Mouse (Mus musculus) cortical plate, adult 2 months (tissue): ENCODE results near the gene Slc8a1. TPM values are rescaled to one million over a fixed set of nuclear protein-coding genes. Genes with fewer than 3 reads are reported as not detected.

Source experiments
- H3K27ac ChIP-seq: fragments of 200-500 bp; 2 replicates; pipeline ENCODE4 v1.5.1; 2012; ENCODE audit warnings: low read length, control low read depth, inconsistent platforms; ENCODE audit not compliant: insufficient read depth
- H3K4me1 ChIP-seq: fragments of 200-500 bp; 2 replicates; pipeline ENCODE4 v1.6.1; 2011; ENCODE audit warnings: low read length; ENCODE audit not compliant: control insufficient read depth, insufficient read depth
- H3K4me3 ChIP-seq: fragments of 200-500 bp; 2 replicates; pipeline ENCODE4 v1.5.1; 2011; ENCODE audit warnings: mild to moderate bottlenecking, low read length, control low read depth; ENCODE audit not compliant: insufficient read depth
- CTCF ChIP-seq: fragments of 200-500 bp; IDR thresholded peaks from 2 replicates; pipeline ENCODE4 v1.5.1; 2011; ENCODE audit warnings: mild to moderate bottlenecking, control low read depth, low read length; ENCODE audit not compliant: insufficient read depth; ENCODE audit errors: extremely low read depth
- POLR2A ChIP-seq: fragments of 200-500 bp; IDR thresholded peaks from 2 replicates; pipeline ENCODE4 v1.6.1; 2011; ENCODE audit warnings: mild to moderate bottlenecking, low read length, control low read depth; ENCODE audit not compliant: insufficient read depth; ENCODE audit errors: extremely low read depth
- polyA plus RNA-seq: library from polyadenylated mRNA; depleted of rRNA; stranded (reverse); fragments of >200 nt; gene quantifications from 2 replicates; pipeline ENCODE4 v1.2.3, GENCODE M21; 2012; rRNA removed

Gene Slc8a1
- polyA plus RNA-seq: 29.2 and 29.5 TPM in 2 replicates

DNA sequence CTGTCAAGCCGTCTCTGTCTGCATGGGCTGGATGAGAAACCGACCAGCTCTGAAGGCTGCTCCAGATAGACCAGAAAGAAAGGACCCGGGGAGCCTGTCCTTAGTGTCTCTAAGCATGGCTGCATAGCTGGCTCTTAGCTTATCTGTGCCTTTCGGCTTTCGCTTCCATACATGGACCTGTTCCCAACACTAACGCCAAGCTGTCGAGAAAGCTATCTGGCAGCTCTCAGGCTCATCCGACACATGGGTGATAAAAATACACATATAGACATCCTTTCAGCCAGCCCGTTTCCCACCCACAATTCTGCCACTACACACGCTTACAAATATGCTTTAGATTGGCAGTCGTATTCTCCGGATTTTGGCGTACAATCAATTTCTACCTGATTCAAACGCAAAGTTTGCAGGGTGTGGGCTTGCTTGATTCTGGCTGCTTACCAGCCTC lies at the start of gene Slc8a1:
Gene Slc8a1 (minus strand): TSS at position 67 of the 445 bp plus-strand sequence.
- peak within 1 kb of the TSS; percentile 72 for H3K27ac ChIP-seq
- TF ChIP-seq CTCF (no peak), POLR2A (peak; percentile 61; the same call in 1 of the 2 replicates)
- H3K4me3 ChIP-seq: peak within 1 kb of the TSS; percentile 15

DNA sequence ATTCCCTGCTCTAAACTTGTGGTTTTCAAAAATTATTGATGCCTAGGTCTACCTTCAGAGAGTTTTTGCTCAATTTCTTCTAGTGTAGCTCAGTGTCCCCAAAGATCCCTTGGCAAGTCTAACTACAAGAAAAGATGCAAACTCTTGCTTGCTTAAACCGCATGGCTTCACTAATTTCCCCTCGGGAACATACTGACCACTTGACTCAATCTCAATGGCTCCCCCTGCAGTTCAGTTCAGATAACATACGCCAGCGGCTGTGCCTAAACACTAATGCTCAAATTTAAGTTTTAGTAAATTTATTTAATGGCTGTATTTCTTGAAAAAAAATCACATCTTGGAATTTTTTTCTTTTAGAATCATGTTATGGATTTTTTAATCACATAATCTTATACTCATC lies 49.2 kb upstream of the Slc8a1 start:
- H3K4me3 ChIP-seq: no peak overlapping the region
- no peak overlapping the region for H3K27ac ChIP-seq
- TF ChIP-seq POLR2A (no peak), CTCF (peak; percentile 56; the same call in 1 of the 2 replicates)
- no peaks in the 10 kb centered on the region for H3K4me1 ChIP-seq

More for the DNA sequence above, at the start of gene Slc8a1:
- H3K4me1 ChIP-seq: no peaks in the 10 kb centered on the region

DNA sequence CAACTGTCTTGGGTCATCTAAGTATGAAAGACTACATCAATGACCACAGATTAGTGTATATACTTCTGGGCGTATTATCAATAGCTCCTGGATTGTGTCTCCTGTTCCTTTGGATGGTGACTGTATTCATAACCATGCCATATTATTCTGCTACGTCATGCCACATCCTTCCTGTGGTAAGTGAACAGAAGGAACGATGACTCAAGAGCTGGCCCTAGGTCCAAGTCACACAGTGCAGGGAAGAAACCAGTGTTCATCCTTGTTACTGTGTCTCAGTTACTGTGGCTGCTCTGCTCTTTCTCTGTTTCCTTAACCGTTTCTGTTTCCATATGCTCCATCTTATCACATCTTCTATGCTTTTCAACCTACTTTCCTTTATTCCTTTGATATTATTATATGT lies 44.1 kb upstream of the Slc8a1 start:
- Histone ChIP-seq H3K4me1 (no peaks in the 10 kb centered on the region), H3K27ac (no peak overlapping the region), H3K4me3 (no peak overlapping the region)
- TF ChIP-seq POLR2A (no peak), CTCF (no peak)

DNA sequence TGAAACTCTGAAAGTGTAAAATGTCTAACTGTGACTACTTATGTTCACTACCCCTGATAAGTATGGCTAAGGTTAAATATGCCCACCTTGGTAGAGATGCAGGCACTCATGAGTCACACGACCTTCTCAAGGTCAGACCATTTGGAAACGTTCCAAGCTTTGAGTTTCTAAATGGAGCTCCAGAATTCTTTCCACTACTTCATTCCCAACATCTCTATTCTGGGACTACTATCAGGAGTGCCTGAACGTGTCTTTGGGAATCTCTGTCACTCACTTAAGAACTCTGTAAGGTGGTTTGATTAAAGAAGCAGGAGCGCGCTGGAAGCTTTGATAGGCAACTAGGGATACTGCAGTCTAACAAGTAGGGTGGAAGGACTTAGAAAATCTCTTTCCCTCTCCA lies 43.3 kb upstream of the Slc8a1 start:
- Histone ChIP-seq H3K4me1 (no peaks in the 10 kb centered on the region), H3K27ac (no peak overlapping the region), H3K4me3 (no peak overlapping the region)
- TF ChIP-seq POLR2A (no peak), CTCF (no peak)

DNA sequence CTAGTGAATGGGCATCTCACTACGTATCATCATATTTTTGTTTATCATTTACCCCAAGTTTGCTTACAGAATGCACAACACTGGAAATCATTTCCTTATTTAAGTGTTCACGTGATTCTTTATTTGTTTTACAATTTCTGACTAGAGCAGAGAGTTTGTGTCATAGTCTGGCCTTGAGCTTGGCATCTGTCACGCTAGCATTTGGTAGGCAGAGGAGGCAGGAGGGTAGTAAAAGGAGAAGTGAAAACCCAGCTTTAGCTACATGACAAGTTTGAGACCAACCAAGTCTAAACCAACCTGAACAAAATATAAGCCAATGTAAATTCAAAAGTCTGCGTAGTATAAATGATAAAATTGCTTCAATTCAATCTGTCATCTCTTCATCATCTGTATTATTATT lies 41.7 kb upstream of the Slc8a1 start:
- Histone ChIP-seq H3K4me1 (no peaks in the 10 kb centered on the region), H3K27ac (no peak overlapping the region), H3K4me3 (no peak overlapping the region)
- no peak for TF ChIP-seq POLR2A

DNA sequence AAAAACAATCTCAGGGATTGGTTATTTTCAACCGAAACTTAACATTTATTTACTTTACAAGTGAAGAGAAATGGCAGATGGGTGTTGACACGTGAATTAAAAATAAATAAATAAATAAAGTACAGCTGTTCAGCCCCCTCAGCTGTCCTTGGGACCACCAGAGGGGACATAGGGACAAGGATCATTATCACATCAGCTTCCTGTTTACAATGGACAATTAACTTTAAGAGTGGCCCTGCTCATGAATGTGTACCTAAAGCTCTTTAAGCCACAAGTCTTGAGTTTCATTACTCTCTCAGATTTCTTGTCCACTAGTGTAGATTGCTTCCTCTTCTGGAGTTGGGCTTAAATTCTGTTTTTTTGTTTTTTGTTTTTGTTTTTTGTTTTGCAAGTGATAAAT lies 12.5 kb upstream of the Slc8a1 start:
- TF ChIP-seq POLR2A (no peak), CTCF (no peak)
- no peak overlapping the region for H3K27ac ChIP-seq
- no peak overlapping the region for H3K4me3 ChIP-seq
- no peaks in the 10 kb centered on the region for H3K4me1 ChIP-seq

DNA sequence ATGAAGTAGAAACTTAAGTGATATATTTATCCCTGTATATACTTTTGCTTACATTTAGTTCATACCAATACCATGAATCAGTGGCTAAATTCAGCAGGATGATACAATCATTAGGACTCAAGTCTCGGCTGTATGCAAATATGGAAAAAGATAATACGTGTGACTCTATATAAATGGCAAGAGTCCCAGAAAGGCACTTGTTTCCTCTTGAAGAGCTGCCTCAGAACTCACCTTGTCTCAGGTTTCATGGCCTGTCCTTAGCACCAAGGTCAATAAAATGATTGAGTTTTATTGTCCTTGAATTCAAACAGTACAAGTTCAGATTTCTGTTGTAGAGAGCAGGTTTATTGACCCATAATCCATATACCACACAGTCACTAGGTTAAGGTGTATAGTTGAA lies 4.9 kb upstream of the Slc8a1 start:
- H3K4me3 ChIP-seq: no peak overlapping the region
- no peak overlapping the region for H3K27ac ChIP-seq
- no peaks in the 10 kb centered on the region for H3K4me1 ChIP-seq
- TF ChIP-seq POLR2A: no peak
- no peak for TF ChIP-seq CTCF

DNA sequence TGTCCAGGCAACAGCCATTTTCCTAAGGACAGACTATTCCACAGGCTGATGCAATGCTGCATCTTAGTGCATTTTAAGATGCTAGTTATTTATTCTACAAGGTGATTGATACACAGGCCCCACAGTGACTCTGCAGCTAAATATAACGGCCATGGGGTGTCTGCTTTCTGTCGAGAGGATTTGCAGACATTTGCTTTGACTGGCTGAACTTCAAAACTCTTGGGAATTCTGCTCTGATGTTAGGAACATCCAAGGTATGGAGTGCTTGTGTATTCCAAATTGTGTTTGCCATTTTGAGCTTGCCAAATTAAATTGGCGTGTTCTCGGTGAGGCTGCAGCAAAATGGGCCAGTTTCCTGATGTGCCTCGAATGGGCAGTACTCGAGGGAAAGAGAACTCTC lies 2.4 kb upstream of the Slc8a1 start:
- H3K27ac ChIP-seq: no peak overlapping the region
- no peaks in the 10 kb centered on the region for H3K4me1 ChIP-seq
- TF ChIP-seq POLR2A (no peak), CTCF (no peak)
- H3K4me3 ChIP-seq: no peak overlapping the region

DNA sequence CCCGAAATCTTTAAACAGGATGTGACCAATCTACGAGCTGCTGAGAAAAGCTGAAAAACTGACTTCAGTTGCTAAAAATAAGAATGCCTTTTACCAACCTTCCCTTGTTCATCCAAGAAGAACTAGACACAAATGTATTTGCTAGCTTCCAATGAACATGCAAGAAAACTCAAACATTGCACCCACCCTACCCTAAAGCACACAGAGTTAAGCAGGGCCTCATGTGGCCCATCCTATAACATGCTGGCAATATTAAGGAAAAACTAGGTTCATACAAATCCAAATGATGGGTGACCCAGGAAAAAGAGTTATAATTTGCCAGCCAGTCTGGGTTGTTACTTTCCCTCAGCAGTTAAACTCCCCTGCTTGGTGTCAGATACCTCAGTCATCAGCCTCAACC lies 398 bp downstream of the Slc8a1 start:
- TF ChIP-seq CTCF: no peak
- no peak for TF ChIP-seq POLR2A
- no peaks in the 10 kb centered on the region for H3K4me1 ChIP-seq
- H3K27ac ChIP-seq: peak overlapping the region; percentile 72
- peak overlapping the region; percentile 15 for H3K4me3 ChIP-seq

DNA sequence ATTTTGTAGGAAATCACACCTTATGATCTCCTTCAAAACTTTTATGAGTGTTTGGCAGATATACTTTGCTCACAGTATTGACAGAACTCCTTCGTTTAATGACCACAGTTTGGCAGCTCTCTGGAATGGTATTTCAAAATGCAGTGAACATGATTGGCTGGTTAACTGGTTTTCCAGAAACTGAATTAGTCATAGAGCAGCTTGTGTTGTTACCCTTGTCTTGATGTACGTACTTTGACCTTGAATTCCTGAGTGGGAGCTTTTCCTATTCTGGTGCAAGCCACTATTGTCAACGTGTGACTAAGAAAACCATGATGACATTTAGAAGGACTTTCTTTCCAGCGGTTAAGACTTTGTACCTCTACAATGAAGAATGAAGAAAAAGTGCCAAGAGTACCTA lies 868 bp downstream of the Slc8a1 start:
- TF ChIP-seq POLR2A (no peak), CTCF (no peak)
- Histone ChIP-seq H3K4me3 (peak overlapping the region; percentile 15; the same call in 1 of the 2 replicates), H3K27ac (peak overlapping the region; percentile 72; the same call in 1 of the 2 replicates), H3K4me1 (no peaks in the 10 kb centered on the region)

DNA sequence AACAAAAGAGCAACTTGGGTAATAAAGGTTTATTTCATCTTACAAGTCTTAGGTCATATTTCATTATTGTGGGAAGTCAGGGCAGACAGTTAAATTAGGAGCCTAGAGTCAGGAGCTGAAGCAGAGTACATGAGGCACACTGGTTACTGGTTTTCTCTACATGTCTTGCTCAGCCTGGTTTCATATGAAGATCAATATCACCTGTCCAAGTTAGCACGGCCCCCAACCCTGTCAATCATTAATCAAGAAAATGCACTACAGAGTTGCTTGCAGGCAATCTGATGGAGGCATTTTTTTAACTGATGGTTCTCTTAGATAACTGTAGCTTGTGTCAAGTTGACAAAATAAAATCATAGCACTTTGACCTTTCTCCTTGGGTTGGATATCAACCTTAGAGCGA lies 2.6 kb downstream of the Slc8a1 start:
- Histone ChIP-seq H3K4me1 (no peaks in the 10 kb centered on the region), H3K4me3 (no peak overlapping the region), H3K27ac (no peak overlapping the region)
- no peak for TF ChIP-seq POLR2A
- no peak for TF ChIP-seq CTCF
